Mouse (Mus musculus): ENCODE measurements at regions not wholly inside any gene's neighbourhood (a gene's known extent, or its start where the extent isn't known, plus 50 kb on each side); places are given as distances from the start of the nearest gene placed in this dataset.

DNA sequence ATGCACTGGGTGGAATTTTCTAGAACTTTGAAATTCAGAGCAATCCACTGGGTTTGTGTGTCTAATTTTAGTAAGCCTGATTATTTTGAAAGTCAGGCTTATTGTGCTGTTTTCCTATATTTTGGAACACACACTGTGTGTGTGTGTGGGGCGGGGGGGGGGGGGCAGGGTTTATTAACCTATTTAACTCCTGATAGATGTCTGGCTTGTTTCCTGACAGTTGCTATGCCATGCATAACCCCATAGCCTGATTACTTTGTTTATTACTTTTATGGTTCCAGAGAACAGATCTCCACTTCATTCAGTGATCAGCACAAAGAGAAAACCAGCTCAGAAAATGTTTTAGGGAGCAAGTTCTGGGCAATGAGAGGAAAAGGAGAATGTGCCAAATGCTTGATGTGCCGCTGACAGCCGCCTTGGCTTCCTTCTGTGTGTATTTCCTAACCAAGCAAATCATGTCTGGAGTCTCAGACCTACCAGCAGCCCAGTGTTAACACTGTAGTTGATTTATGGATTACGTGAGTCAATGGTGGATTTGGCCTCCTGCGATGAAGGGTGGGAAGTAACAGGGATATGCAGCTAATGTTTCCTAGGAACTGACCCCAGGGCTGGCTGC is 274.9 kb downstream of the Myh15 start:
- no peak for ATAC-seq (ENCODE audit: insufficient number of reproducible peaks, low FRiP score, low TSS enrichment, low read depth)
- no peaks in the 10 kb centered on the region for H3K4me1 ChIP-seq
- WGBS, result 62% methylated on average over 5 of the region's 5 CpGs
- H3K4me3 ChIP-seq (replicated peaks), result no peak overlapping the region
- H3K9ac ChIP-seq, result no peak overlapping the region
- no peaks in the 10 kb centered on the region for H3K27me3 ChIP-seq
- H3K27ac ChIP-seq (replicated peaks), result no peak overlapping the region
- no peak overlapping the region for H3K4me2 ChIP-seq (replicated peaks)
- no peaks in the 10 kb centered on the region for H3K36me3 ChIP-seq
- H3K9me3 ChIP-seq (replicated peaks), result no peaks in the 10 kb centered on the region

DNA sequence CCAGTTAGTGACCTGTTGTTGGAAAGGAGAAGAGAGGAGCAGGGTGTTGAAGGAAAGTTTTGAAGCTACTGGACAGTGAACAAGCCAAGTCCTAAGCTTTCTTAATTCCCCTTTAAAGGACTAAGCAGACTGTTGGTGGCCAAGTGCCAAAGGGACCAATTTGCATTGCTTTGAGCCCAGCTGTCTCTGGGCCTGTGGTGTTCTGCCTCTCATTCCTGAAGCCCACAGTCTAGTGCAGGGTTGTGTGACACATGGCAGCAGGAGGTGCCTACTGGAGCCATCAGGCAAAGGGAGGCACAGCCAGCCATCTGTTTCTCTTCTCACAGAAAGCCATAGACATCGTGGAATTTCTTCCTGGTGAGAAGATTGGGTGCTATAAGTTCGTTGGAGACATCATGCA is 278.6 kb downstream of the Myh15 start:
- H3K4me1 ChIP-seq, result no peaks in the 10 kb centered on the region
- 39% methylated on average over 2 of the region's 2 CpGs for WGBS
- ATAC-seq (ENCODE audit: insufficient number of reproducible peaks, low FRiP score, low TSS enrichment, low read depth), result peak; percentile 75; the same call in 1 of the 2 replicates
- no peaks in the 10 kb centered on the region for H3K36me3 ChIP-seq
- H3K9ac ChIP-seq, result no peak overlapping the region
- H3K4me2 ChIP-seq (replicated peaks), result no peak overlapping the region
- no peak overlapping the region for H3K4me3 ChIP-seq (replicated peaks)
- no peak overlapping the region for H3K27ac ChIP-seq (replicated peaks)
- H3K9me3 ChIP-seq (replicated peaks), result no peaks in the 10 kb centered on the region
- no peaks in the 10 kb centered on the region for H3K27me3 ChIP-seq

- Histone ChIP-seq H3K4me2 (replicated peaks) (no peak overlapping the region), H3K36me3 (no peaks in the 10 kb centered on the region), H3K27ac (replicated peaks) (no peak overlapping the region), H3K4me3 (replicated peaks) (no peak overlapping the region), H3K9ac (no peak overlapping the region), H3K27me3 (no peaks in the 10 kb centered on the region), H3K4me1 (no peaks in the 10 kb centered on the region), H3K9me3 (replicated peaks) (no peaks in the 10 kb centered on the region)
- ATAC-seq (ENCODE audit: insufficient number of reproducible peaks, low FRiP score, low TSS enrichment, low read depth), result no peak
- 76% methylated on average over 1 of the region's 1 CpGs for WGBS
Observed at GRCm38 (mm10) chr16:49337948-49338347, 280.7 kb downstream of the Myh15 start.

DNA sequence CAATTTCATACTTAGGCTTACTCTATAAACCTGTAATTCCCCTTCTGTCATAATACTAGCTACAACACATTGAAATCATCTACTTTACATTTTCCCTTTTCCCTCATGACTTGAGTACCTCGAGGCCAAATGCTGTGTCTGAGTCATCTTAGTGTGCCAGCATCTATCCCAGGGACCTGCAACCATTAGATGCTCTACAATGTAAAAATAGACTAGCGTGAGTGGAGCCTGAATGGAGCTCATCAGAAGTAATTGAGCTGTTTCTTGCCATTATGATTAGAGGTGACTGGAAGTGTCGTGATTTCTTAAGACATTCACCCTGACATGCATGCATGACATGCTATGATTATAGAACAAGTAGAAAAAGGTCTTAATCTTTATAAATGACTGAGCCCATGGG is 301.1 kb downstream of the Myh15 start:
- no peaks in the 10 kb centered on the region for H3K4me1 ChIP-seq
- 48% methylated on average over 3 of the region's 3 CpGs for WGBS

GRCm38 (mm10) chr16:49361731-49362130 is 304.4 kb downstream of the Myh15 start:
- no peak overlapping the region for H3K9ac ChIP-seq
- ATAC-seq (ENCODE audit: insufficient number of reproducible peaks, low FRiP score, low TSS enrichment, low read depth), result no peak
- H3K4me1 ChIP-seq, result no peaks in the 10 kb centered on the region
- H3K27ac ChIP-seq (replicated peaks), result no peak overlapping the region
- no peak overlapping the region for H3K4me2 ChIP-seq (replicated peaks)
- no peaks in the 10 kb centered on the region for H3K9me3 ChIP-seq (replicated peaks)
- no peak overlapping the region for H3K4me3 ChIP-seq (replicated peaks)
- H3K27me3 ChIP-seq, result no peaks in the 10 kb centered on the region
- 82% methylated on average over 1 of the region's 1 CpGs for WGBS
- H3K36me3 ChIP-seq, result no peaks in the 10 kb centered on the region

More for the DNA sequence above, 301.1 kb downstream of the Myh15 start:
- Histone ChIP-seq H3K9me3 (replicated peaks) (no peaks in the 10 kb centered on the region), H3K36me3 (no peaks in the 10 kb centered on the region), H3K4me3 (replicated peaks) (no peak overlapping the region), H3K4me2 (replicated peaks) (no peak overlapping the region), H3K27me3 (no peaks in the 10 kb centered on the region), H3K9ac (no peak overlapping the region), H3K27ac (replicated peaks) (no peak overlapping the region)
- ATAC-seq (ENCODE audit: insufficient number of reproducible peaks, low FRiP score, low TSS enrichment, low read depth), result no peak

DNA sequence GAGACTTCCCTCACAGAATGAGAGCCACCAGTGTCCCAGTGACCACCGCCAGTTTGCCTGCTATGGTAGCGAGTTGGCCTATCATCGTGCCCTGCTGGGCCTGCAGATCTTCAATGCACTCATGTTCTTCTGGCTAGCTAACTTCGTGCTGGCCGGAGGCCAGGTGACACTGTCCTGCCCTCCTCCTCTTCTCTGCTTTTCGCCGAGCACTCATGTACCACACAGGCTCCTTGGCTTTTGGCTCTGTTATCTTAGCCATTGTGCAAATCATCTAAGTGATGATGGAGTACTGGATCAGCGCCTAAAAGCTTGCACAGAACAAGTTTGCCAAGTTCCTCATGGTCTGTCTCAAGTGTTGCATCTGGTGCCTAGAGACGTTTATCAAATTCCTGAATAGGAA is 312.2 kb downstream of the Myh15 start:
- no peaks in the 10 kb centered on the region for H3K9me3 ChIP-seq (replicated peaks)
- H3K4me1 ChIP-seq, result no peaks in the 10 kb centered on the region
- no peaks in the 10 kb centered on the region for H3K36me3 ChIP-seq
- 78% methylated on average over 9 of the region's 9 CpGs for WGBS
- ATAC-seq (ENCODE audit: insufficient number of reproducible peaks, low FRiP score, low TSS enrichment, low read depth), result no peak
- H3K27me3 ChIP-seq, result no peaks in the 10 kb centered on the region
- no peak overlapping the region for H3K9ac ChIP-seq
- H3K4me2 ChIP-seq (replicated peaks), result no peak overlapping the region
- no peak overlapping the region for H3K27ac ChIP-seq (replicated peaks)
- H3K4me3 ChIP-seq (replicated peaks), result no peak overlapping the region

DNA sequence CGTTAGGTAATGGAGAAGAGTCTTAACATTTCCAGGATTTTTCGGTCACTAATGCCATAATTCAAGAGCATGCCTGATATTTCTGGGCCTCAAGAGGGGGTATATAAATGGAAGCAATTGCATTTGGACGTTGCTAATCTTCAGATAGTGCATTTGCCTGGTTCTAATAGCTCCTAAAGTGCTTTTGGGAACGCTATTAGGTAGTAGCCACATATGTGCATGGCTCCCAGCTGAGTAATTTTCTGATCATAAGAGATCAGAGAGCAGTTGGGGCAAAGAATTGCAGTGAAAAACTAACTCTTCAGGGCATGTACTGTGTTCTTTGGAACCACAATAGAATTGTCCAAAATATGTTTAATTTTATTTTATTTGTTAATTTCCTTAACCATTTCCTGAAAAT is 317.8 kb downstream of the Myh15 start:
- Histone ChIP-seq H3K4me3 (replicated peaks) (no peak overlapping the region), H3K27ac (replicated peaks) (no peak overlapping the region), H3K4me1 (no peaks in the 10 kb centered on the region), H3K4me2 (replicated peaks) (no peak overlapping the region), H3K9ac (no peak overlapping the region), H3K27me3 (no peaks in the 10 kb centered on the region), H3K36me3 (no peaks in the 10 kb centered on the region), H3K9me3 (replicated peaks) (no peaks in the 10 kb centered on the region)
- ATAC-seq (ENCODE audit: insufficient number of reproducible peaks, low FRiP score, low TSS enrichment, low read depth), result no peak
- WGBS, result 56% methylated on average over 4 of the region's 4 CpGs

DNA sequence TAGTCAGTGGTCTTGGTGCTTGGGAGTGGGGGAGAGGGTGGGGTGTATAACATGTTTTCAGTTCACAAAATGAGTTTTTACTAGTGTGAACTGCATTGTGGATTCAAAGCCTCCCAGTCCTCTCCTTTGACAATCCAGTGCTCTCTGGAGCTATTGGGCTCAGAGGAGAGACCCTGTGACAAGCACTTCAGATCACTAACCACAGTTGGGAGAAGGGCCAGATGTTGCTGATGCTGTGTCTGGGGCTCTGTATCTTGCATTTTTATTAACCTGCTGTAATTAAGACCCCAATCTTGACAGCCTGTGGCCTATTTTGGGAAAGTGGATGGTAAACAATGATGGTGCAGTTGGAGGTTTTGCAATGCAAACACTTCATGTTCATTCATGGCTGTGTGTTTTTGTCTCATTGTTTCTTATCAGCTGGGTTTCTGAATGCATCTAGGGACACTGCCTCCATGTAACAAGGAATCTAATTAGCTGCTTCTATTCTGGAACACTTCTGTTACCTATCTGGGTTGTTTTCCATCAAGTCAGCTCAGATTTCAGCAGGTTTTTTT is 320.0 kb upstream of the Ift57 start:
- Histone ChIP-seq H3K27ac (replicated peaks) (no peak overlapping the region), H3K4me2 (replicated peaks) (no peak overlapping the region), H3K4me1 (no peaks in the 10 kb centered on the region), H3K36me3 (no peaks in the 10 kb centered on the region), H3K4me3 (replicated peaks) (no peak overlapping the region), H3K9me3 (replicated peaks) (no peaks in the 10 kb centered on the region), H3K9ac (no peak overlapping the region), H3K27me3 (no peaks in the 10 kb centered on the region)
- no peak for ATAC-seq (ENCODE audit: insufficient number of reproducible peaks, low FRiP score, low TSS enrichment, low read depth)

DNA sequence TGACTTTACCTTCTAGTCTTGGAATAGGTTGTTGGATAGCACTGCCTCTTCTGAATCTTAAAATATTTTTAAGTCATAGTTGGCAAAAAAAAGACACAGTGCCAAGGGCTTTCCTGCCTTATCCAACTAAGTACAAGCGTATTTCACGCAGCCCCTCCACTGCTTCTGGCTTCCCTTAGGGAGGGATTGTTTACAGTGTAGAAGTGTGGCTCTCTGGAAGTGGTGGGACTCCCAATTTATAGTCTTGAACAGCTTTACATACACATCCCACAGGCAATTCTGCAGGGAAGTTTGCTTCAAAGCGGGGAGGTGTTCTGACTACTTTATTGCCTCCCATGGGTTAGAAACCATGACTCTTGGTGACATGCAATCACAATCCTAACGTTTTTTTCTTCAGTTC is 310.9 kb upstream of the Ift57 start:
- Histone ChIP-seq H3K4me3 (replicated peaks) (no peak overlapping the region), H3K9me3 (replicated peaks) (no peaks in the 10 kb centered on the region), H3K4me2 (replicated peaks) (no peak overlapping the region), H3K27me3 (no peaks in the 10 kb centered on the region), H3K27ac (replicated peaks) (no peak overlapping the region), H3K36me3 (no peaks in the 10 kb centered on the region), H3K9ac (no peak overlapping the region), H3K4me1 (no peaks in the 10 kb centered on the region)
- WGBS, result 61% methylated on average over 4 of the region's 4 CpGs
- ATAC-seq (ENCODE audit: insufficient number of reproducible peaks, low FRiP score, low TSS enrichment, low read depth), result no peak

GRCm38 (mm10) chr16:49407956-49408795 is 290.9 kb upstream of the Ift57 start:
- ATAC-seq (ENCODE audit: insufficient number of reproducible peaks, low FRiP score, low TSS enrichment, low read depth), result no peak
- no peak overlapping the region for H3K4me2 ChIP-seq (replicated peaks)
- WGBS, result 28% methylated on average over 16 of the region's 16 CpGs

GRCm38 (mm10) chr16:49409235-49409634 is 289.8 kb upstream of the Ift57 start:
- 85% methylated on average over 4 of the region's 4 CpGs for WGBS
- Histone ChIP-seq H3K9me3 (replicated peaks) (no peaks in the 10 kb centered on the region), H3K4me2 (replicated peaks) (no peak overlapping the region), H3K27me3 (no peaks in the 10 kb centered on the region), H3K4me1 (no peaks in the 10 kb centered on the region), H3K4me3 (replicated peaks) (no peak overlapping the region), H3K36me3 (no peaks in the 10 kb centered on the region), H3K27ac (replicated peaks) (no peak overlapping the region), H3K9ac (no peak overlapping the region)
- no peak for ATAC-seq (ENCODE audit: insufficient number of reproducible peaks, low FRiP score, low TSS enrichment, low read depth)

More at GRCm38 (mm10) chr16:49407956-49408795, 290.9 kb upstream of the Ift57 start:
- H3K27me3 ChIP-seq, result no peaks in the 10 kb centered on the region
- H3K4me3 ChIP-seq (replicated peaks), result no peak overlapping the region
- H3K4me1 ChIP-seq, result no peaks in the 10 kb centered on the region
- no peaks in the 10 kb centered on the region for H3K36me3 ChIP-seq
- H3K9ac ChIP-seq, result no peak overlapping the region
- H3K9me3 ChIP-seq (replicated peaks), result no peaks in the 10 kb centered on the region
- no peak overlapping the region for H3K27ac ChIP-seq (replicated peaks)

Measured in embryonic facial prominence, embryonic 15.5 days (tissue).